Mouse (Mus musculus) embryonic facial prominence, embryonic 13.5 days (tissue): ENCODE data around the gene Hmcn1. TPM values are rescaled to one million over a fixed set of nuclear protein-coding genes. Genes with fewer than 3 reads are reported as not detected.
A peak's percentile ranks its signal among the peaks of the same experiment; 100 is the strongest.

Source experiments
- ATAC-seq: fragments of 200-750 bp; cut with Nextera tagmentation; 2 replicates; pipeline ENCODE4 v1.8.0; 2017; ENCODE audit warnings: low read depth; ENCODE audit not compliant: insufficient number of reproducible peaks, insufficient read depth, low FRiP score, low TSS enrichment
- H3K27ac ChIP-seq: fragments of 300-500 bp; sonication (generic); 2 replicates; pipeline ENCODE4 v1.5.1; 2015; ENCODE audit warnings: moderate library complexity, mild to moderate bottlenecking, inconsistent platforms
- H3K27me3 ChIP-seq: fragments of 300-500 bp; sonication (generic); 2 replicates; pipeline ENCODE4 v1.6.1; 2015; ENCODE audit warnings: mild to moderate bottlenecking, inconsistent platforms
- H3K36me3 ChIP-seq: fragments of 300-500 bp; sonication (generic); 2 replicates; pipeline ENCODE4 v1.6.1; 2015; ENCODE audit warnings: mild to moderate bottlenecking, inconsistent platforms
- H3K4me1 ChIP-seq: fragments of 300-500 bp; sonication (generic); 2 replicates; pipeline ENCODE4 v1.6.1; 2015; ENCODE audit warnings: inconsistent platforms
- H3K4me2 ChIP-seq: fragments of 300-500 bp; sonication (generic); 2 replicates; pipeline ENCODE4 v1.6.1; 2015; ENCODE audit warnings: moderate library complexity, mild to moderate bottlenecking, inconsistent platforms
- H3K4me3 ChIP-seq: fragments of 300-500 bp; sonication (generic); 2 replicates; pipeline ENCODE4 v1.5.1; 2015; ENCODE audit warnings: mild to moderate bottlenecking, inconsistent platforms
- H3K9ac ChIP-seq: fragments of 300-500 bp; sonication (generic); 2 replicates; pipeline ENCODE4 v1.6.1; 2015; ENCODE audit warnings: mild to moderate bottlenecking, inconsistent platforms
- H3K9me3 ChIP-seq: fragments of 300-500 bp; sonication (generic); 2 replicates; pipeline ENCODE4 v1.6.1; 2016; ENCODE audit warnings: inconsistent platforms
- WGBS: fragments of 180-500 bp; shearing (Covaris S2); methylation state at CpG from one replicate; pipeline ENCODE4 v1.1.7; 2015; ENCODE audit warnings: mixed read lengths; 5-methylcytosine and 5-hydroxymethylcytosine counted together
- polyA plus RNA-seq: library from polyadenylated mRNA; unstranded; fragments of >200 nt; fragmentation: Nextera tagmentation; extraction: Ambion mirVana; gene quantifications from 2 replicates; pipeline ENCODE4 v1.2.1, GENCODE M21; 2015

Gene Hmcn1
- polyA plus RNA-seq, 1 experiment from 2014 or later = 38.5 TPM

- Histone ChIP-seq H3K4me1 (peaks cover 43% of the 10 kb centered on the region), H3K4me3 (no peak overlapping the region), H3K27ac (no peak overlapping the region), H3K9me3 (no peaks in the 10 kb centered on the region), H3K36me3 (peaks cover 11% of the 10 kb centered on the region; the same call in 1 of the 2 replicates), H3K27me3 (no peaks in the 10 kb centered on the region; the same call in 1 of the 2 replicates), H3K9ac (no peak overlapping the region), H3K4me2 (no peak overlapping the region)
- WGBS = 85% methylated on average over 3 of the region's 3 CpGs
- ATAC-seq = no peak
Measured at GRCm38 (mm10) chr1:150772958-150773357, 220.3 kb downstream of the Hmcn1 start.

GRCm38 (mm10) chr1:150770948-150771521 is 222.2 kb downstream of the Hmcn1 start:
- H3K9ac ChIP-seq = no peak overlapping the region
- H3K27me3 ChIP-seq = no peaks in the 10 kb centered on the region; the same call in 1 of the 2 replicates
- no peak for ATAC-seq
- peaks cover 41% of the 10 kb centered on the region for H3K4me1 ChIP-seq
- peaks cover 11% of the 10 kb centered on the region; the same call in 1 of the 2 replicates for H3K36me3 ChIP-seq
- no peak overlapping the region for H3K4me3 ChIP-seq
- H3K27ac ChIP-seq = peak overlapping the region; percentile 60
- no peak overlapping the region for H3K4me2 ChIP-seq
- no peaks in the 10 kb centered on the region for H3K9me3 ChIP-seq
- 34% methylated on average over 7 of the region's 7 CpGs for WGBS

GRCm38 (mm10) chr1:150769836-150770235 is 223.4 kb downstream of the Hmcn1 start:
- WGBS = 18% methylated on average over 2 of the region's 2 CpGs
- Histone ChIP-seq H3K4me1 (peaks cover 32% of the 10 kb centered on the region), H3K9me3 (no peaks in the 10 kb centered on the region), H3K27ac (peak overlapping the region; percentile 40), H3K27me3 (no peaks in the 10 kb centered on the region; the same call in 1 of the 2 replicates), H3K9ac (no peak overlapping the region), H3K36me3 (peaks cover 19% of the 10 kb centered on the region; the same call in 1 of the 2 replicates), H3K4me3 (no peak overlapping the region), H3K4me2 (no peak overlapping the region)
- no peak for ATAC-seq

GRCm38 (mm10) chr1:150761678-150762077 is 231.6 kb downstream of the Hmcn1 start:
- WGBS = 37% methylated on average over 4 of the region's 4 CpGs

GRCm38 (mm10) chr1:150760801-150761331 is 232.4 kb downstream of the Hmcn1 start:
- Histone ChIP-seq H3K4me3 (no peak overlapping the region), H3K27me3 (no peaks in the 10 kb centered on the region), H3K27ac (no peak overlapping the region), H3K4me2 (no peak overlapping the region), H3K4me1 (peaks cover 28% of the 10 kb centered on the region), H3K9me3 (no peaks in the 10 kb centered on the region), H3K36me3 (peaks cover 24% of the 10 kb centered on the region; the same call in 1 of the 2 replicates), H3K9ac (no peak overlapping the region)
- 36% methylated on average over 2 of the region's 2 CpGs for WGBS
- no peak for ATAC-seq

More at GRCm38 (mm10) chr1:150761678-150762077, 231.6 kb downstream of the Hmcn1 start:
- no peak overlapping the region for H3K4me3 ChIP-seq
- no peaks in the 10 kb centered on the region for H3K9me3 ChIP-seq
- H3K4me2 ChIP-seq = no peak overlapping the region
- H3K27ac ChIP-seq = no peak overlapping the region
- no peak overlapping the region for H3K9ac ChIP-seq
- H3K4me1 ChIP-seq = peaks cover 28% of the 10 kb centered on the region
- ATAC-seq = no peak
- H3K36me3 ChIP-seq = peaks cover 20% of the 10 kb centered on the region; the same call in 1 of the 2 replicates
- H3K27me3 ChIP-seq = no peaks in the 10 kb centered on the region

GRCm38 (mm10) chr1:150759476-150760079 is 233.7 kb downstream of the Hmcn1 start:
- Histone ChIP-seq H3K4me3 (no peak overlapping the region), H3K27ac (no peak overlapping the region), H3K36me3 (peaks cover 20% of the 10 kb centered on the region; the same call in 1 of the 2 replicates), H3K4me1 (peaks cover 25% of the 10 kb centered on the region), H3K9ac (no peak overlapping the region), H3K4me2 (no peak overlapping the region), H3K27me3 (no peaks in the 10 kb centered on the region), H3K9me3 (no peaks in the 10 kb centered on the region)
- no peak for ATAC-seq
- WGBS = 60% methylated on average over 2 of the region's 2 CpGs

GRCm38 (mm10) chr1:150753920-150754319 is 239.3 kb downstream of the Hmcn1 start:
- Histone ChIP-seq H3K9ac (no peak overlapping the region), H3K36me3 (peaks cover 33% of the 10 kb centered on the region), H3K4me1 (no peaks in the 10 kb centered on the region), H3K27ac (no peak overlapping the region), H3K9me3 (no peaks in the 10 kb centered on the region), H3K27me3 (no peaks in the 10 kb centered on the region), H3K4me3 (no peak overlapping the region), H3K4me2 (no peak overlapping the region)
- no peak for ATAC-seq
- WGBS = 82% methylated on average over 5 of the region's 5 CpGs

GRCm38 (mm10) chr1:150748783-150749182 is 244.5 kb downstream of the Hmcn1 start:
- ATAC-seq = no peak
- no peak overlapping the region for H3K4me3 ChIP-seq
- no peaks in the 10 kb centered on the region for H3K27me3 ChIP-seq
- H3K9me3 ChIP-seq = no peaks in the 10 kb centered on the region
- no peak overlapping the region for H3K27ac ChIP-seq
- no peaks in the 10 kb centered on the region for H3K4me1 ChIP-seq
- 77% methylated on average over 3 of the region's 3 CpGs for WGBS
- H3K36me3 ChIP-seq = peaks cover 46% of the 10 kb centered on the region
- H3K9ac ChIP-seq = no peak overlapping the region
- no peak overlapping the region for H3K4me2 ChIP-seq

- H3K9ac ChIP-seq = no peak overlapping the region
- peaks cover 51% of the 10 kb centered on the region for H3K36me3 ChIP-seq
- no peak for ATAC-seq
- H3K27ac ChIP-seq = no peak overlapping the region
- H3K4me3 ChIP-seq = no peak overlapping the region
- no peaks in the 10 kb centered on the region for H3K9me3 ChIP-seq
- H3K27me3 ChIP-seq = no peaks in the 10 kb centered on the region
- peaks cover 4% of the 10 kb centered on the region; the same call in 1 of the 2 replicates for H3K4me1 ChIP-seq
- no peak overlapping the region for H3K4me2 ChIP-seq
- 87% methylated on average over 4 of the region's 4 CpGs for WGBS
Measured at GRCm38 (mm10) chr1:150747771-150748170, 245.5 kb downstream of the Hmcn1 start.

GRCm38 (mm10) chr1:150743097-150743843 is 250.0 kb downstream of the Hmcn1 start:
- peak; percentile 87 for ATAC-seq
- 75% methylated on average over 19 of the region's 19 CpGs for whole genome bisulfite sequencing
- Histone ChIP-seq H3K4me3 (no peak overlapping the region), H3K9me3 (no peaks in the 10 kb centered on the region), H3K36me3 (peaks cover 43% of the 10 kb centered on the region), H3K27ac (peak overlapping the region; percentile 69), H3K9ac (0 out of 2 replicates have a peak overlapping the region, but pooled peaks have one; percentile 16), H3K27me3 (no peaks in the 10 kb centered on the region), H3K4me2 (no peak overlapping the region), H3K4me1 (peaks cover 4% of the 10 kb centered on the region; the same call in 1 of the 2 replicates)

GRCm38 (mm10) chr1:150742376-150743087 is 250.7 kb downstream of the Hmcn1 start:
- H3K9ac ChIP-seq = no peak overlapping the region
- H3K27ac ChIP-seq = peak overlapping the region; percentile 69
- H3K36me3 ChIP-seq = peaks cover 35% of the 10 kb centered on the region
- no peak overlapping the region for H3K4me2 ChIP-seq
- peaks cover 4% of the 10 kb centered on the region; the same call in 1 of the 2 replicates for H3K4me1 ChIP-seq
- H3K27me3 ChIP-seq = no peaks in the 10 kb centered on the region
- H3K4me3 ChIP-seq = no peak overlapping the region
- H3K9me3 ChIP-seq = no peaks in the 10 kb centered on the region
- no peak; the same call in 1 of the 2 replicates for ATAC-seq
- 79% methylated on average over 7 of the region's 7 CpGs for WGBS
